Mouse (Mus musculus) ES-E14 (cell line): ENCODE results near the gene Slpi. TPM values are rescaled to one million over a fixed set of nuclear protein-coding genes. Genes with fewer than 3 reads are reported as not detected.

Experiments used
- DNase-seq: peaks from one replicate; pipeline ENCODE4 v3.0.0-alpha.2; 2013; ENCODE audit warnings: low read depth, low spot score
- H3K27ac ChIP-seq: 2 replicates; pipeline ENCODE4 v1.5.1; 2012; ENCODE audit warnings: low read depth, mild to moderate bottlenecking, low read length, moderate library complexity, mixed read lengths; ENCODE audit not compliant: poor library complexity, insufficient read depth, severe bottlenecking
- H3K36me3 ChIP-seq: 2 replicates; pipeline ENCODE4 v1.6.1; 2012; ENCODE audit warnings: mild to moderate bottlenecking, low read length, moderate library complexity, mixed read lengths; ENCODE audit not compliant: control insufficient read depth, poor library complexity, insufficient read depth, severe bottlenecking
- H3K4me1 ChIP-seq, 2 experiments: fragments of 150-350 bp in 1 of 2; sonication (generic) in 1 of 2; 2 replicates each; pipeline ENCODE4 v1.6.1; 2012; ENCODE audit warnings: low read length in 2 of 2, mild to moderate bottlenecking in 1 of 2, mixed read lengths in 1 of 2; ENCODE audit not compliant: control insufficient read depth in 2 of 2, insufficient read depth in 2 of 2, poor library complexity in 1 of 2
- H3K4me3 ChIP-seq, 2 experiments: fragments of 150-350 bp in 1 of 2; sonication (generic) in 1 of 2; 2 replicates each; pipeline ENCODE4 v1.5.1; 2012; ENCODE audit warnings: low read length in 2 of 2, low read depth in 1 of 2, mild to moderate bottlenecking in 1 of 2, mixed read lengths in 1 of 2; ENCODE audit not compliant: insufficient read depth in 1 of 2, poor library complexity in 1 of 2, severe bottlenecking in 1 of 2
- H3K9ac ChIP-seq: 2 replicates; pipeline ENCODE4 v1.6.1; 2012; ENCODE audit warnings: low read depth, mild to moderate bottlenecking, low read length, mixed read lengths; ENCODE audit not compliant: poor library complexity, insufficient read depth, severe bottlenecking
- H3K9me3 ChIP-seq: fragments of 150-350 bp; sonication (generic); 2 replicates; pipeline ENCODE4 v1.6.1; 2012; ENCODE audit warnings: low read depth, mild to moderate bottlenecking, low read length; ENCODE audit not compliant: control insufficient read depth, insufficient read depth
- CHD2 ChIP-seq: IDR thresholded peaks from 2 replicates; pipeline ENCODE4 v1.6.1; 2014; ENCODE audit warnings: mild to moderate bottlenecking, low read depth, low read length, inconsistent platforms
- HCFC1 ChIP-seq: IDR thresholded peaks from 2 replicates; pipeline ENCODE4 v1.6.1; 2012; ENCODE audit warnings: low read length, inconsistent platforms, borderline replicate concordance; ENCODE audit not compliant: insufficient read depth
- MAFK ChIP-seq: IDR thresholded peaks from 2 replicates; pipeline ENCODE4 v1.6.1; 2014; ENCODE audit warnings: mild to moderate bottlenecking, low read depth, low read length, inconsistent platforms; ENCODE audit not compliant: insufficient read depth
- ZC3H11A ChIP-seq: IDR thresholded peaks from 2 replicates; pipeline ENCODE4 v1.6.1; 2012; ENCODE audit warnings: low read depth, mild to moderate bottlenecking, inconsistent platforms, low read length, borderline replicate concordance
- ZNF384 ChIP-seq: IDR thresholded peaks from 2 replicates; pipeline ENCODE4 v1.6.1; 2012; ENCODE audit warnings: low read depth, low read length, inconsistent platforms
- in situ Hi-C, 2 experiments: fragments of 600-800 bp; cut with MboI; formaldehyde crosslinking; loops; one replicate each; pipeline ENCODE4 v1.15.1; 2025; ENCODE audit warnings: low sequenced_read_pairs in 2 of 2, inconsistent platforms in 1 of 2; ENCODE audit not compliant: unreplicated experiment in 2 of 2
- total RNA-seq: library from RNA; depleted of rRNA; stranded (reverse); fragments of 300-350 nt; gene quantifications from 2 replicates; pipeline ENCODE4 v1.2.3, GENCODE M21; 2012

Gene Slpi
- total RNA-seq, 1 experiment: not detected

GRCm38 (mm10) chr2:164360974-164361657 is 27.8 kb downstream of the Slpi start:
- Histone ChIP-seq H3K4me1 (no peaks in the 10 kb centered on the region), H3K9me3 (peaks cover 7% of the 10 kb centered on the region; the same call in 1 of the 2 replicates), H3K27ac (no peak overlapping the region), H3K4me3 (no peak overlapping the region), H3K9ac (no peak overlapping the region), H3K36me3 (no peaks in the 10 kb centered on the region)
- TF ChIP-seq MAFK (peak; percentile 75), HCFC1 (no peak)
- in situ Hi-C loops: no loop called here
- DNase-seq: no peak

- no peaks in the 10 kb centered on the region for H3K36me3 ChIP-seq
- no peak overlapping the region for H3K9ac ChIP-seq
- H3K9me3 ChIP-seq: peaks cover 8% of the 10 kb centered on the region; the same call in 1 of the 2 replicates
- in situ Hi-C loops: no loop called here
- H3K4me1 ChIP-seq: no peaks in the 10 kb centered on the region
- H3K4me3 ChIP-seq: no peak overlapping the region
- no peak overlapping the region for H3K27ac ChIP-seq
- DNase-seq: no peak
- TF ChIP-seq MAFK: no peak
- TF ChIP-seq ZNF384: no peak
- TF ChIP-seq CHD2: no peak
- TF ChIP-seq ZC3H11A: no peak
- TF ChIP-seq HCFC1: no peak
Observed at GRCm38 (mm10) chr2:164359668-164360067, 29.2 kb downstream of the Slpi start.

GRCm38 (mm10) chr2:164359031-164359430 is 29.9 kb downstream of the Slpi start:
- in situ Hi-C loops: no loop called here
- Histone ChIP-seq H3K27ac (no peak overlapping the region), H3K9ac (no peak overlapping the region), H3K4me3 (no peak overlapping the region), H3K4me1 (no peaks in the 10 kb centered on the region), H3K36me3 (no peaks in the 10 kb centered on the region), H3K9me3 (peaks cover 8% of the 10 kb centered on the region; the same call in 1 of the 2 replicates)
- no peak for DNase-seq
- TF ChIP-seq MAFK (no peak), ZC3H11A (no peak), HCFC1 (no peak), ZNF384 (no peak), CHD2 (no peak)

- TF ChIP-seq ZC3H11A (no peak), CHD2 (no peak), ZNF384 (no peak), HCFC1 (no peak), MAFK (no peak)
- H3K27ac ChIP-seq: no peak overlapping the region
- peaks cover 8% of the 10 kb centered on the region; the same call in 1 of the 2 replicates for H3K9me3 ChIP-seq
- no peak overlapping the region for H3K9ac ChIP-seq
- no peak overlapping the region for H3K4me3 ChIP-seq
- no peaks in the 10 kb centered on the region for H3K36me3 ChIP-seq
- DNase-seq: no peak
- in situ Hi-C loops: no loop called here
- H3K4me1 ChIP-seq: no peaks in the 10 kb centered on the region
Observed at GRCm38 (mm10) chr2:164358373-164358772, 30.5 kb downstream of the Slpi start.

- in situ Hi-C loops: no loop called here
Observed at GRCm38 (mm10) chr2:164356177-164356967, 32.5 kb downstream of the Slpi start.

More at GRCm38 (mm10) chr2:164356177-164356967, 32.5 kb downstream of the Slpi start:
- DNase-seq: no peak
- Histone ChIP-seq H3K4me1 (no peaks in the 10 kb centered on the region), H3K36me3 (no peaks in the 10 kb centered on the region), H3K27ac (no peak overlapping the region), H3K9ac (no peak overlapping the region), H3K4me3 (no peak overlapping the region), H3K9me3 (peaks cover 4% of the 10 kb centered on the region; the same call in 1 of the 2 replicates)
- no peak for TF ChIP-seq MAFK
- TF ChIP-seq ZC3H11A: no peak
